Mouse (Mus musculus) MEL (cell line): ENCODE data around the gene Slc22a5. TPM values are rescaled to one million over a fixed set of nuclear protein-coding genes. Genes with fewer than 3 reads are reported as not detected.

ENCODE experiments used
- DNase-seq: peaks from one replicate; pipeline ENCODE4 v3.0.0; 2011; ENCODE audit warnings: low read depth, low spot score
- H3K27ac ChIP-seq: 2 replicates; pipeline ENCODE4 v1.5.1; 2012; ENCODE audit warnings: low read depth, mild to moderate bottlenecking, control low read depth, low read length, moderate library complexity; ENCODE audit not compliant: control insufficient read depth
- H3K27me3 ChIP-seq, 2 experiments: fragments of 150-350 bp in 1 of 2; sonication (generic) in 1 of 2; 2 replicates each; pipeline ENCODE4 v1.6.1; 2012; ENCODE audit warnings: low read length in 2 of 2, mild to moderate bottlenecking in 2 of 2, improper control_type of control experiment in 1 of 2, moderate library complexity in 1 of 2; ENCODE audit not compliant: insufficient read depth in 2 of 2, control insufficient read depth in 1 of 2
- H3K36me3 ChIP-seq, 2 experiments: 2 replicates each; pipeline ENCODE4 v1.6.1; 2012 to 2014; ENCODE audit warnings: low read length in 2 of 2, improper control_type of control experiment in 1 of 2, inconsistent platforms in 1 of 2, mild to moderate bottlenecking in 1 of 2; ENCODE audit not compliant: insufficient read depth in 2 of 2, control insufficient read depth in 1 of 2
- H3K4me1 ChIP-seq, 2 experiments: fragments of 150-350 bp in 1 of 2; sonication (generic) in 1 of 2; 2 replicates each; pipeline ENCODE4 v1.6.1; 2012; ENCODE audit warnings: low read length in 2 of 2, improper control_type of control experiment in 1 of 2, mild to moderate bottlenecking in 1 of 2; ENCODE audit not compliant: insufficient read depth in 2 of 2, control insufficient read depth in 1 of 2
- H3K4me3 ChIP-seq, 2 experiments: fragments of 150-350 bp in 1 of 2; sonication (generic) in 1 of 2; 2 replicates each; pipeline ENCODE4 v1.5.1; 2012; ENCODE audit warnings: low read depth in 2 of 2, low read length in 2 of 2, mild to moderate bottlenecking in 2 of 2, moderate library complexity in 2 of 2, control low read depth in 1 of 2, improper control_type of control experiment in 1 of 2; ENCODE audit not compliant: control insufficient read depth in 1 of 2, insufficient read depth in 1 of 2
- H3K79me2 ChIP-seq: 2 replicates; pipeline ENCODE4 v1.6.1; 2012; ENCODE audit warnings: mild to moderate bottlenecking, low read length, moderate library complexity; ENCODE audit not compliant: control insufficient read depth, poor library complexity, insufficient read depth
- H3K9ac ChIP-seq: 2 replicates; pipeline ENCODE4 v1.6.1; 2012; ENCODE audit warnings: low read depth, mild to moderate bottlenecking, control low read depth, low read length, moderate library complexity; ENCODE audit not compliant: control insufficient read depth, poor library complexity, severe bottlenecking
- H3K9me3 ChIP-seq: fragments of 150-350 bp; sonication (generic); replicated peaks from 2 replicates; pipeline ENCODE4 v1.6.1; 2012; ENCODE audit warnings: mild to moderate bottlenecking, low read length, improper control_type of control experiment, moderate library complexity; ENCODE audit not compliant: insufficient read depth
- ELF1 ChIP-seq: IDR thresholded peaks from 2 replicates; pipeline ENCODE4 v1.6.1; 2014; ENCODE audit warnings: low read depth, mild to moderate bottlenecking, inconsistent platforms, low read length, improper control_type of control experiment, moderate library complexity
- EP300 ChIP-seq, 2 experiments: IDR thresholded peaks; 2 replicates each; pipeline ENCODE4 v1.6.1; 2011; ENCODE audit warnings: improper control_type of control experiment in 2 of 2, low read length in 2 of 2, low read depth in 1 of 2, mild to moderate bottlenecking in 1 of 2
- ETS1 ChIP-seq: IDR thresholded peaks from 2 replicates; pipeline ENCODE4 v1.6.1; 2012; ENCODE audit warnings: low read depth, mild to moderate bottlenecking, inconsistent platforms, low read length, improper control_type of control experiment, moderate library complexity
- HCFC1 ChIP-seq: IDR thresholded peaks from 2 replicates; pipeline ENCODE4 v1.6.1; 2012; ENCODE audit warnings: low read depth, mild to moderate bottlenecking, inconsistent platforms, low read length, improper control_type of control experiment, moderate library complexity
- KAT2A ChIP-seq: conservative IDR thresholded peaks from 2 replicates; pipeline ENCODE4 v1.6.1; 2012; ENCODE audit warnings: low read depth, low read length, improper control_type of control experiment, inconsistent platforms
- MEF2A ChIP-seq: IDR thresholded peaks from 2 replicates; pipeline ENCODE4 v1.6.1; 2014; ENCODE audit warnings: low read depth, mild to moderate bottlenecking, inconsistent platforms, low read length, improper control_type of control experiment; ENCODE audit not compliant: poor library complexity, insufficient replicate concordance, severe bottlenecking; ENCODE audit errors: extremely low read depth
- MYB ChIP-seq: IDR thresholded peaks from 2 replicates; pipeline ENCODE4 v1.6.1; 2011; ENCODE audit warnings: mild to moderate bottlenecking, low read depth, low read length, improper control_type of control experiment
- MYC ChIP-seq: IDR thresholded peaks from 2 replicates; pipeline ENCODE4 v1.6.1; 2011; ENCODE audit warnings: low read depth, mild to moderate bottlenecking, low read length, improper control_type of control experiment, moderate library complexity
- NELFE ChIP-seq: IDR thresholded peaks from 2 replicates; pipeline ENCODE4 v1.6.1; 2011; ENCODE audit warnings: low read depth, low read length, improper control_type of control experiment
- POLR2AphosphoS2 ChIP-seq: IDR thresholded peaks from 2 replicates; pipeline ENCODE4 v1.6.1; 2011; ENCODE audit warnings: low read length, improper control_type of control experiment
- POLR2AphosphoS5 ChIP-seq: IDR thresholded peaks from 2 replicates; pipeline ENCODE4 v1.6.1; 2012; ENCODE audit warnings: low read depth, borderline replicate concordance, mild to moderate bottlenecking, inconsistent platforms, low read length, moderate library complexity, mixed read lengths
- SIN3A ChIP-seq: IDR thresholded peaks from 2 replicates; pipeline ENCODE4 v1.6.1; 2012; ENCODE audit warnings: low read length, improper control_type of control experiment, inconsistent platforms
- TBP ChIP-seq: IDR thresholded peaks from 2 replicates; pipeline ENCODE4 v1.8.0; 2011; ENCODE audit warnings: low read depth, low read length, improper control_type of control experiment
- TCF12 ChIP-seq: IDR thresholded peaks from 2 replicates; pipeline ENCODE4 v1.6.1; 2014; ENCODE audit warnings: low read depth, mild to moderate bottlenecking, inconsistent platforms, low read length, improper control_type of control experiment, moderate library complexity
- USF2 ChIP-seq, 2 experiments: IDR thresholded peaks; 2 replicates each; pipeline ENCODE4 v1.6.1; 2011 to 2012; ENCODE audit warnings: improper control_type of control experiment in 2 of 2, low read length in 2 of 2, borderline replicate concordance in 1 of 2, inconsistent platforms in 1 of 2, low read depth in 1 of 2, mild to moderate bottlenecking in 1 of 2; ENCODE audit not compliant: insufficient read depth in 1 of 2
- ZKSCAN1 ChIP-seq: IDR thresholded peaks from 2 replicates; pipeline ENCODE4 v1.6.1; 2012; ENCODE audit warnings: low read depth, mild to moderate bottlenecking, inconsistent platforms, low read length, improper control_type of control experiment, moderate library complexity
- ZMIZ1 ChIP-seq: IDR thresholded peaks from 2 replicates; pipeline ENCODE4 v1.6.1; 2012; ENCODE audit warnings: low read depth, mild to moderate bottlenecking, inconsistent platforms, low read length, improper control_type of control experiment, moderate library complexity
- polyA plus RNA-seq, 2 experiments: library from polyadenylated mRNA; stranded (reverse) in 1 of 2; unstranded in 1 of 2; fragments of >175 nt in 1 of 2; fragments of >200 nt in 1 of 2; gene quantifications; 2 replicates each; pipeline versions ENCODE4 v1.2.1 to v1.2.4; 2012; ENCODE audit warnings: low replicate concordance in 2 of 2, low read depth in 1 of 2; ENCODE audit not compliant: insufficient read length in 2 of 2, insufficient read depth in 1 of 2, missing spikeins in 1 of 2
- total RNA-seq: library from RNA; depleted of rRNA; stranded (reverse); fragments of 300-350 nt; gene quantifications from 2 replicates; pipeline ENCODE4 v1.2.3, GENCODE M21; 2012

Slc22a5 gene
- total and polyA plus RNA-seq, 3 experiments, result 11.8 to 12.5 TPM; not detected in 1

GRCm38 (mm10) chr11:53926303-53926702, 34.8 kb upstream of the Slc22a5 start:
- Histone ChIP-seq H3K9me3 (no peaks in the 10 kb centered on the region), H3K27me3 (peaks cover 1 to 10% of the 10 kb centered on the region in 2 experiments; a peak in 3 of 4 replicates), H3K27ac (no peak overlapping the region), H3K36me3 (no peaks in the 10 kb centered on the region), H3K9ac (no peak overlapping the region), H3K4me3 (no peak overlapping the region), H3K4me1 (peaks cover 2 to 4% of the 10 kb centered on the region in 2 experiments; a peak in 3 of 4 replicates), H3K79me2 (no peaks in the 10 kb centered on the region)
- DNase-seq, result no peak
- no peak for TF ChIP-seq POLR2AphosphoS5
- TF ChIP-seq ETS1, result no peak
- no peak for TF ChIP-seq MYB
- no peak for TF ChIP-seq TCF12
- TF ChIP-seq EP300 (IDR thresholded peaks at IDR 0.05; ENCODE audit: low read depth in 1 of 2, low read length in 2 of 2), result no peak
- TF ChIP-seq KAT2A, result no peak
- no peak for TF ChIP-seq NELFE

- Histone ChIP-seq H3K4me1 (no peaks in the 10 kb centered on the region), H3K27me3 (peaks cover 10 to 11% of the 10 kb centered on the region in 2 experiments), H3K4me3 (no peak overlapping the region), H3K9ac (no peak overlapping the region), H3K9me3 (no peaks in the 10 kb centered on the region), H3K79me2 (no peaks in the 10 kb centered on the region), H3K27ac (no peak overlapping the region), H3K36me3 (no peaks in the 10 kb centered on the region)
- TF ChIP-seq MEF2A (no peak), MYC (no peak), HCFC1 (no peak), ELF1 (no peak), SIN3A (no peak), POLR2AphosphoS2 (no peak), USF2 (IDR thresholded peaks at IDR 0.05; ENCODE audit: borderline replicate concordance in 1 of 2, insufficient read depth in 1 of 2, low read depth in 1 of 2, low read length in 2 of 2) (no peak)
- DNase-seq, result no peak
Measured at GRCm38 (mm10) chr11:53918851-53919250, 27.4 kb upstream of the Slc22a5 start.

- H3K27me3 ChIP-seq, result peaks cover 13 to 23% of the 10 kb centered on the region in 2 experiments
- no peaks in the 10 kb centered on the region for H3K79me2 ChIP-seq
- no peak for DNase-seq
- TF ChIP-seq ZMIZ1 (no peak), ZKSCAN1 (no peak), TBP (no peak), USF2 (IDR thresholded peaks at IDR 0.05; ENCODE audit: borderline replicate concordance in 1 of 2, insufficient read depth in 1 of 2, low read depth in 1 of 2, low read length in 2 of 2) (no peak)
- H3K9me3 ChIP-seq, result no peaks in the 10 kb centered on the region
- no peak overlapping the region for H3K27ac ChIP-seq
- no peak overlapping the region for H3K9ac ChIP-seq
- H3K36me3 ChIP-seq, result no peaks in the 10 kb centered on the region
- no peak overlapping the region for H3K4me3 ChIP-seq
- no peaks in the 10 kb centered on the region for H3K4me1 ChIP-seq
Measured at GRCm38 (mm10) chr11:53911011-53911410, 19.6 kb upstream of the Slc22a5 start.
